Mouse (Mus musculus): ENCODE measurements around the gene Cfap126.
"Not testable (repeated sequence)": the region's sequence is repeated elsewhere in the genome, so short reads cannot be mapped to it uniquely, and the experiment has no call there.

GRCm38 (mm10) chr1:171065768-171066167 lies 48.0 kb upstream of the Cfap126 start:
- not testable (repeated sequence) for TF ChIP-seq CTCF (IDR thresholded peaks at IDR 0.05; ENCODE audit: low read depth, low read length); GATA1 (IDR thresholded peaks at IDR 0.05; ENCODE audit: borderline replicate concordance, low read length); POLR2AphosphoS5 (IDR thresholded peaks at IDR 0.05; ENCODE audit: insufficient replicate concordance, low read depth, low read length); TAL1 (conservative IDR thresholded peaks at IDR 0.05; ENCODE audit: low read depth, low read length)

Data from G1E (cell line).